Mouse (Mus musculus) adrenal gland, adult (tissue): Measurements from ENCODE around the gene Olfr1170.

Experiments
- DNase-seq, 2 experiments: peaks; one replicate each; pipeline ENCODE4 v3.0.0; 2022 to 2023; ENCODE audit warnings: low spot score in 1 of 2; ENCODE audit not compliant: inconsistent age in 2 of 2

Olfr1170 gene

DNA sequence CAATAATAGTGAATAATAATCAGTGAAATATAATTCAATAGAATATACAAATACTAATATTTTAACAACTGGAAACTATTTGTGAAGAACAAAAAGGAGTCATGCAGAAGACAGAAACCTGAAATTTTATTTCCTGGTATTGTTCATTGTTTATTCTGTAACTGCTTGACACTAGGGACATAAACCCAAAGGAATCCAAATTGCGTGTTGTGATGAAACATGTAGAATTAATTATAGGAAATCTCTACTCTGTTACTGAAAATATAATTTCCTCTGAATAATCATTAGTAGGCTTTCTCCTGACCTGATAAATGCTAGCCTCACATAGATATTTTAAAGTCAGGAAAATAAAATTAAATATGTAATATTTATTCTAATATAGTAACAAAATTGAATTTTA lies at the start of gene Olfr1170:
Gene Olfr1170, minus strand, starts transcription at position 101 of the 400 bp plus-strand sequence.
- no peak for DNase-seq

GRCm38 (mm10) chr2:88220784-88221183 lies 7.3 kb downstream of the Olfr1170 start:
- no peak for DNase-seq

DNA sequence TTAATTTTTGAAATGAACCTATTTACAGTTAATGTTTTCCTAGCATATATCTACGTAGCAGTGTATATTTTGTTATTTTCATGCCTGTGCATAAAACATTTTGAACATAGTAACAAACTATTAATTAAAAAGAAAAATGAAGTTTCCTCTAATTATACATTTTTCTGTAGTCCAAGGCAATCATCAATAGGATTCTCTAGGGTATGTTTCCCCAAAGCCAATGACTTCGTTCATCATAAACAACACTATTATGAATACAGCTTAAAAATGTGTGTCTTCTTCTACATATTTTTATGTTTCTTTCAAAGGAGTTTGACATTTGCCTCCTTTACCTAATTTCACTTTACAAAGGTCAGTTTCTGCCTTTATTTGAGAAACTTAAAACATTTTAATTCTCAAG lies 46.6 kb downstream of the Olfr1170 start, which contains the start of gene Olfr1168:
Gene Olfr1168, plus strand, starts transcription at position 301 of the 400 bp plus-strand sequence.
- DNase-seq, result no peak
